Mouse (Mus musculus) urinary bladder, adult 18-20 months (tissue): ENCODE measurements around the gene Mdga2.

Experiments
- DNase-seq, 2 experiments: peaks; one replicate each; pipeline ENCODE4 v3.0.0; 2022; ENCODE audit warnings: low spot score in 2 of 2, mixed read lengths in 2 of 2

The Mdga2 gene

DNA sequence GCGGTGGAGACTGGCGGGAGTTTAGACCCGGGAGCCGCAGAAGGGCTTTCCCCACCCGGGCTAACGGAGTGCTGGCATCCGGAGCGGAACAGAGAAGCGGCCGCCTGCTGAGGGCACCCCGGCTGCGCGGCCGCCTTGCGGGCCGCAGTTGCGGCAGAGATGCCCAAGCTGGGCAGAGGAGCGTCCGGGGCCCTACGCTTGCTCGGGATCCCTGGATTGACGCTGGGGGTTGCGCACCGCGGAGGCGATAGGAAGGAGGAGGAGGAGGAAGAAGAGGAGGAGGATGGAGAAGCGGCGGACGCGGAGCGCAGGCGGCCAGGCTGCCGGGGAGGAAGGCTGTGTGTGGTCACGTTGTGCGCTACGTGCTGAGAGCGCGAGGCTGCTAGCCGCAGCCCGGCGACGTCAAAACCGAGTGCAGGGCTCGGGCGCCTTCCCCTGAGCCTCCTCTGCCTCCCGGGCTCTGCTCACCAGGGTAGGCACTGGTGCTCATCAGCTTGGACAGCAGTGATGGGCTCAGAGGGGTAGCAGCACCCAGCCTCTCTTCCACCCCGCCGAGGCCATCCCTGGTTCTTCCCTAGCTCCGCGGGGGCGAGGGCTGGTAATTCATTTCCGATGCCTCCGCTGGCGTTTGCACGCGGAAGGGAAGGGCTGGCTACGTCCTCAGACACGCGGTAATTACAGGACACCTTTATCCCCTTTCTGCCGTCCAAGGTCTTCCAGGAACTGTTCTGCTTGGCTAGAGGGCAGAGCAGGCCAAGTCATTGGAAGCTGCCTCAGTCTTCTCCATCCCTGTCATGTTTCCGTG is at the start of gene Mdga2:
TSS of gene Mdga2 (minus strand) at position 329 of the 805 bp plus-strand sequence.
- DNase-seq: no peak

GRCm38 (mm10) chr12:67267409-67267808 is 45.1 kb upstream of the Mdga2 start:
- no peak for DNase-seq

DNA sequence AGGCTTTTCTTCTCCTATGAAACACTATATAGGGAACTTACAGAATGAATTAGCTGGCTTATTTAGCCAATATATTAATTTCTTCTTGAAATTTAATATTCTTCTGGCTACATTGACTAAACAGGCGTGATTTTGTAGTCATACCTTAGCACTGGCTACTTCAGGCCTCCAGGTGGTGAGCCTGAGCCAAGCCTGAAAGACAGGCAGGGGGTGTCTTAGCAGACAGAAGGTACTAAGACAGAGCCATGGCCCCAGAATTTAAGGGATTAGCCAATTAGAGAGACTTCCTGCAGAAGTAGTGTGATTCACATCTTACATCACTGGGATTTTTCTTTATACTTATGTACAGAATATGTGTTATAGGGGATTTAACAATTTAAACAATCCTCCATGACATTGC is 1.2 kb upstream of the Mdga2 start:
- no peak for DNase-seq

DNA sequence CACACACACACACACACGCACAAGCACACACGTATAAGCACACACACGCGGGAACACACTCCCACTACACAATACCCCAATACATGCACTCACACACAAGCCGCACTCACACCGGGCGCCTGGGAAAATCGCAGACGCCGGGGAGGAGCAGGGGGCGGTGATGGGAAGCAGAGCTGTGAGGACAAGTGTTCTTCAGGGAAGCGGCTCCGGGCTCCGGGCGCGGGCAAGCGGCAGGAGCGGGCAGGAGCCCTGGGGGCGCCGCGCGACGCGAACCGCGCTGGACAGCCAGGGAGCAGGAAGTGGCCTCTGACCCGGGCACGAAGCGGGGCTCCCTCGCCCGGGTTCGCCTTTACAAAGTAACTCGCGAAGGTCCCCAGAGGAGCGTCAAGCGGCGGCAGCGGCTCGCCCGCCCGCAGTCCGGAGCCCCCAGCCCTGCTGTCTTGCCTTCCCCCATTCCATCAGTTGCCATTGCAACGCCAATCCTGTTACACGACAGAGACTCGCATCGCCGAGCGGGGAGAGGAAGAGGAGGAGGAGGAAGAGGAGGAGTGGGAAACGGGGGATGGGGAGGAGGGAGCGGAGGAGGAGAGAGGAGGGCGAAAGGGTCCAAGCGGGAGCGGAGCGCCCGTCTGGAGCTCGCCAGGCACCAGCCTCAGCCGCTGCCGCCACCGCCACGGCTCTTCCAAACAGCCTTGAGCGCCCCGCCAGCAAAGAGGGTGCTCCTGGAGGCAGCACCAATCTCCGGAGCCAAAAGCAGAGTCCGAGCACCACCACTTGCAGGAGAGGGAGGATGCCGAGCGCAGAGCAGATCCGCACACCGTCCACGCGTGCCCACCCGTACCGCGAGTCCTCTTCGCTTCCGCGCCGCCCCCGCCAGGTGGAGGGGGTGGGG is 774 bp downstream of the Mdga2 start:
- no peak for DNase-seq

DNA sequence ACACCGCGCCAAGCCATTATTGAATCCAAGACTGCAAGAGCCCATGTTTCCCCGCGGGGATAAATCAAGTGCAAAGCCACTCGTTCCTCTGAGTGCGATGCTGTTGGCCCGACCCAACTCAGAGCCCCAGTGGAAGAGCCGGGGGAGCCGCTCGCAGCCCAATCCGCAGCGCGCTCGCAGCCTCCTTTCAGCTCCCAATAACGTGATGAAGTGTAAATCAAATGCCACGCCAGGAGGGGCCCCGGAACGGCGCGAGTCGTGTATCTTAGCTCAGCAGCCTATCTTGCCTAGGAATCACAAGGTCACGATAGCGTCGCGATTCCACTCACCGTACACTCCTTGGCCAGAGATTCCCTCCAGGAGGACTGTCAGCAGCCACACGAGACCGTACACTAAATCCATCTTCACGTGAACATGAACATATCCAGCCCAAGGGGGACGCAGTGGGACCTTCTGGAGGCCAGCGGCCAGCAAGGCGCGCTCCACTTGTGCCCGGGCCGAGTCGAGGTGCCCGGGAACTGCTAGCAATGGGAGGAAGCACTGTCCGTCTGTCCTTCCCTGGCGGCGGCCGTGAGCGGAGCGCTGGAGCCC is 1.6 kb downstream of the Mdga2 start:
- no peak for DNase-seq

DNA sequence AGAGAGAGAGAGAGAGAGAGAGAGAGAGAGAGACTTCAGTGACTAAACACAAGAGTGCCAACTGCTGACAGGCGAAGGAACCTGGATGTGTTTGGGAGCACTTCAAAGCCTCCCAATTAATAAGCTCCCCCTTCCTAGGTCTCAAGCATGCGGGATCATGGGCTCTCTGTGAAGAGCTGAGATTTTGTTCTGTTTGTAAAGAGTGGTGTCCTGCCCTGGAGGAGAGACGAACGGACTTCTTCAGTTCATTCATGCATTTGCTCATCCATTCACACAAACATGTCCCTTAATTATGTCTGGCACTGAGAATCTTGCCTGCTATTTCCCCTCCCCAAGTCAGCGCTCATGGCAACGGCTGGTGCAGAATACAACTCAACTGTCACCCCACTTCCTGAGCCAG is 2.3 kb downstream of the Mdga2 start:
- DNase-seq: no peak

- no peak for DNase-seq
Measured at GRCm38 (mm10) chr12:67219564-67219963, 2.8 kb downstream of the Mdga2 start.

DNA sequence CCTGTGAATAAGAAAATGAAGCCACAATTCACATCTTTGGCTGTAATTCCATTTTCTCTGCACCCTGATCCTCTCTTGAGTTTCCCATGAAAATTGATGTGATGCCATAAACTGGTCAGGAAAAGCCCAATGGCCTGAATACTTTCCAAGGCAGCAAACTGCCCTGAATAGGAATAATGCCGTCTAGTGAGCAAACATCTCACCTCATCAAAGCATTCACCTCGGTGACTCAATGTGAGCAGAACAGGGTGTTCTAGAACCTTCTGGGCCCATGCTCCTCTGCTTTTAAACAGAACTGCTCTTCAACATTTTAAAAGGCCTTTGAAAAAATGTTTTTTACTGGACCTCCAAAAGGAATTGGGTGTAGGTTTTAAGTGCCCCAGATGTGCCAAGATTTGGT is 9.5 kb downstream of the Mdga2 start:
- no peak for DNase-seq

DNA sequence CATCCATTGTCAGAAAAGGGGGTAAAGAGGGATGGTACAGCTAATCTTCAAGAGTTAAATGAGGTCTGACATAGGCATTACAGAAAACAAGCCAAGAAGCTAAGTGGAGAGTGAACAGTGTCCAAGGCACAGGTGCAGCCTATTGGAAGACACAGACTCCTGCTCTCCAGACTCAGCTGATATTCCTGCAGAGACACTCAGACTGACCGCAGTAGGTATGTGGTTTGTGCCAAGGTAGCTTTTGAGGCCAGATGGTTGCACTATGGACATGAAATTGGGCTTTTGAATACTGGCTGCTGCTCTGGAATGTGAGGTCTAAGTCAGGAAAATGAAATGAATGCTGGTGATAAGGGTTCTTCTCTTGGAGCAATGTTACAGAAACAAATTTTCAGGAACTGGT is 44.2 kb downstream of the Mdga2 start:
- DNase-seq: no peak

DNA sequence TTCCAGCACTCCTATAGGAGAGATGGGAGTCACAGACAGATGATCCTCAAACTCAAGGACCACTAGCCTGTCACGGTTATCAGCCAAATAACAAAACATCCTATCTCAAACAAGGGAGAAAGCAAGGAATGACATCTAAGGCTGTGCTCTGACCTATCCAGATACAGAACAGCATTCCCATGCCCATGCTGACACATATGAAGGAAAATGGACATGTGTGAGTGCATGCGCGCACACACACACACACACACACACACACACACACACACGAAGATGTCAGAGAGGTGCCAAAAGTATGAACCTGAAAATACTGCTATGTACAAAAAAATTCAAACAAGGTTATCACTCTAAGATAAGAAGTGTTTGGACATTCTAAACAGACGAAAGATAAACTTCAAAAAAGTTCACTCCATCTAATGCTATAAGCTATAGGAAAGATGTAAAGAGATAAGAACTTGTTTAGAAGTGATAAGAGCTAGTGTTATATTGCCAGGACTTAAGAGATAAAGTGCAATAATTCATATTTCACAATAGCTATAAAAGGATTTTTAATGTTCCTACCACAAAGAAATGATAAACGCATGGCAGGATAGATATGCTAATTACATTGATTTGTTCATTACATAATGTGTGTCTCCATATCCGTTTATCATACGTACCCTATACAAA is 65.6 kb downstream of the Mdga2 start:
- no peak for DNase-seq

DNA sequence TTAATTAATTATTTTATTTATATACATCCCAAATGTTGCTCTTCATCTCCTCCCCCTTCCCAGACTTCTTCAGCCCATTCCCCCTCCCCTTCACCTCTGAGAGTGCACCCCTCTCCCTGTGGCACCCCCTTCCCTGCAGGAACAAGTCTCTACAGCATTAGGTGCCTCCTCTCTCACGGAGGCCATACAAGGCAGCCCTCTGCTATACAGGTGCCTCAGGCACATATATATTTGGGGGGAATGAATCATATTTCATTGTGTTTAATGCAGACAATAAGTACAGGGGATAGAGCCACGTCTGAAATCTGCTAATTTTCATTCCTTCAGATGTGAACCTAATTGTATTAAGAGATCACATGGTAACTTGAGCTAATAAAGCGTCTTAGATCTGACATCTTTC is 69.3 kb downstream of the Mdga2 start:
- no peak for DNase-seq

DNA sequence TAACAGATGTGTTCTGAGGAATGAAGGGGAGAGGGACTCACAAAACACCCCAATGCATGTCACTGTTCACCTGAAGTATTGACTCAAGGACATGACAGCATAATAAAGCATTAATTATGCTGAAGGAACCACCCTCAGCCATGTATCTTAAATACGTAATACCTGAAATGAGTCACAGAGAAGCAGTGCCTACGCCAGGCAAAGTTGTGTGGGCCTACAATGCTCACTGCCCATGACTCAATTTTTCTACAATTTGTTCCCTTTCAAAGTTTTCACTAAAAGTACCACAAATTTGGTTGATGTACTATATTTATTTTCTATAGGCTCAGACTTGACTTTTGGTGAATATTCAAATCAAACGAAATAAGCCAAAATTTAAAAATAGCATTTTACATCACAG is 80.7 kb downstream of the Mdga2 start:
- no peak for DNase-seq

GRCm38 (mm10) chr12:67140131-67140530 is 82.2 kb downstream of the Mdga2 start:
- no peak for DNase-seq

- no peak for DNase-seq
Measured at GRCm38 (mm10) chr12:67127457-67127856, 94.9 kb downstream of the Mdga2 start.

- DNase-seq: no peak
Measured at GRCm38 (mm10) chr12:67123874-67124273, 98.5 kb downstream of the Mdga2 start.

GRCm38 (mm10) chr12:67118652-67119515 is 103.5 kb downstream of the Mdga2 start:
- DNase-seq: no peak

- no peak for DNase-seq
Measured at GRCm38 (mm10) chr12:67104171-67104570, 118.2 kb downstream of the Mdga2 start.

DNA sequence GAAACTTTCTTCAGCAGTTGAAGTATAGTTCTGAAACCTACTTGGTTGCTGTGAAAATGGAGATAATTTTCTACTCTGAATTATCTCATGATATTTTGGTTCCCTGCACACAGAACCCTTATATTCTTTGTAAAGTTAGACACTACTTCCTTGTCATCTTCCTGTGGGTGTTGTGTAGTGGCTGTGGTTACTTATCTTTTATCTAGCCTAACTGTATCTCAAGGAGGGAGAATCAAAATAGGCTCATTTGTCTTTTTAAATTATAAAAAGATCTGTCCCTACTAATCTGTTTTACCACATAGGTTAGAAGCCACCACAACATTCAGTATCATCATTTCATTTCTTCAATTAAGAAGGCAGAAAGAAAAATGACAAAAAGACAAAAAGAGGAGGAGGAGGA is 127.9 kb downstream of the Mdga2 start:
- DNase-seq: no peak

DNA sequence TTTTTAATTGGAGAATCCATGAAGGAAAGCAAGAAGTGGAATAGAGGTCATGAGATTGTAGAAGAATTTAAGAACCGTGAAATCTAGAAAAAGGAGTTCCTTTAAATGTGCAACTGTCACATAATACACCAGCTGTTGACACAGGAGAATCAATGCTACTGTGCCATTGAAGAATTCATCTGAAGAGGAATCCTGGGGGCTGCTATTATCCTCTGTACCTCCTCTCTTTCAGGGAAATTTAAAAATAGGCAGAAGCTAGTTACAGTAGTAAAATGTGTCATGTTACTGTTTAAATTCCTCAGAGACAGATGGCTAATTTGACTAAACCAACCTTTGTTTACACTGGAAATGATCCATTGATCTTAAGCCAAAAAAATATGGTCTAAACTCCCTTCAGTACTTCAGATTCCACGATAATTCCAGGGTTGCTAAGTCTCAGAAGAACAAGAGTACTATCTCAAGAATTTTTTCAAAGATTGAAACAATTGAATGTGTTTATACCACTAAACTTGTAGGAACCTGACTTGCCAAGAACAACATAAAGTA is 131.9 kb downstream of the Mdga2 start:
- no peak for DNase-seq

GRCm38 (mm10) chr12:67059136-67060014 is 163.0 kb downstream of the Mdga2 start:
- DNase-seq: no peak
